Mouse (Mus musculus) induced T-regulatory cell, adult 2 months (primary cell): ENCODE data around the gene Ppp3ca.

ENCODE experiments used
- DNase-seq: peaks from one replicate; pipeline ENCODE4 v3.0.0-alpha.2; 2012; ENCODE audit warnings: low read depth

The Ppp3ca gene

DNA sequence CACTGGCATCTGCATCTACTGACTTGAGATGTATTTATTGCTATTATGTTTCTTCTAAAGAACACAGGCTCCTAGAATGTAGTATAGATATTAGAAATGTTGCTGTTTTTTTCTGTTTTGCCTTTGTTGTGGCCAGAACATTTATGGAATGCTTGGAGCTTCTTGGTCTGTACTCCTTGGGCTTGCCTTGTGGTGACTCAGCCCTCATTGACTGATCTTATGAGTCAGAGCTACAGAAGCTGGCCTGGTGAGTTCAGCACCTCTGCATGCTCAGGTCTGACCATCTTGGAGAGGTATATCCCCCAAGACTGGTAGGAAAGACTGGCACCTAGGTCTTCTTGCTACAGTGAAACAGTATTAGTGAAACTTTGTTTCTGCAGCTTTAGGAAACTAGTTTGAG lies 52.6 kb downstream of the Ppp3ca start:
- DNase-seq, result no peak

DNA sequence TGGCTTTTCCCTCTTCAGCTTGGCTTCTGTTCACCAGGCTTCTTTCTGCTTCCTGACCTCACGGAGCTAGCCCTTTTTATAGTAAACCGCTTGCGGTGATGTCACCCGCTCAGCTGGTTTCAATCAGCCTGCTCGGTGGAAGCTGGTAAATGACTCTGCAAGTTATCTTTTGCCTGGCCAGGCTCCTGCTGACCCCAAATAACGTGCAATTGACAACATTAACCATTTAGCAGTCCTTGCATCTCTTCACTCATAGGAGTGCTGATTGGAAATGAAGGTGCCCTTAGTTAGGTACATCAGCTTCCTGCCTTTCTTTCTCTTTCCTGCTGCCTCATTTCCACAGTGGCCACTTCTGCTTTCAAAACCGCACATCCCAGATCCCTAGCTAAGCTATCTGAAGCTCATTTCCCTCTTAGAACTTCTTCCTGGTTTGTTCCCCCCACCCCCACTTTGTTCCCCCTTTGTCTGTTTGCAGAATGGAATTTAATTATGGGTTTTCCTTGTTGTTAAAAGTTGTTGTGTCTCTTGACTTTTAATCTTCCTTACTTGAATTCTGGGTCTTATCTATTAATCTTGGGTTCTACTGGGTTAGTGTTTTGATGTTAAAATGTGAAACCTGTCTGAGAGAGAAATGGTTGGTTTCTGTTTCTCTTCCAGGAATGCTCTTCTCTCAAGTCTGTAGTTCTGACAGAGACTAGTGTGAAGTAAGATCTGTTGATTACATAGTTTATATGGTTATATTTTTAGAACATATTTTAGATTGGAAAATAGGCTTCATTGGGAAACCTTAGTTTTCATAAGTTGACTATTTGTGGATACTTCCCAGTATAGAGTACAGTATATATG lies 55.6 kb downstream of the Ppp3ca start:
- peak; percentile 52 for DNase-seq

DNA sequence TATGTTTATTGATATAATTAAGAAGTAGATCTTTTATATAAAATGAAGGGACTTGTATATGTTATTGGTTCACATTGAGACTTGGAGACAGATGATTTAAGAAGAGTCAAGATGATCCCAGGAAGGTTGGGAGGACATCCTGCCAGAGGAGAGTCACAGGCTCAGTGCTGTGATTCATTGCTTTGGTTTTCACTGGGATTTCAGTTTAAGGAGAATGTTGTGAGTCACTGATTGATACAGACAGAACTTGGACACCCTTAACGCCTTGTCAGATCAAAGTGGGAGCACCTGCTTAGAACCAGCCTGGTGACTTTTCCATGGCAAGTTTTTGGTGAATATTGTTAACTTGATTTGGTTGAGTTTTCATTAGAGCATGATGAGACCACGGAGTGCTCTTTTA lies 58.0 kb downstream of the Ppp3ca start:
- no peak for DNase-seq

DNA sequence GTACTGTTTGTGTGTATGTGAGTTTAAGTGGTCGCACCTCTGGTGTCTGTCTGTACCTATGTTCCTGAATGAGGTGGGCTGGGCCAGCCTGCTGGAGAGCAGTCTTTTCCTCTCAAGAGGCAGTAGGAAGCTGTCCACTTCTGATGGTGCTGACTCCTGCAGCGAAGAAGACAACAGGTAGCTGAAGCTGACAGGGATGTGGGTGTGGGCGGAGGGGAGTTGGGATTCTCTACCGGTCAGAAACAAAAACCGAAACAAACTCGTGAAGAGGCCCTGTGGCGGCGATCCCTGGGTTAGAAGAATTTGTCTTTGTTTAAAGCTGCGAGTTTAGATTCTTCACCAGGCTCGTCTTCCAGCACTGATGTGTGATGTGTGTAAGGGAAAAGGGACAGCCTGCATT lies 60.1 kb downstream of the Ppp3ca start:
- DNase-seq, result peak; percentile 16

DNA sequence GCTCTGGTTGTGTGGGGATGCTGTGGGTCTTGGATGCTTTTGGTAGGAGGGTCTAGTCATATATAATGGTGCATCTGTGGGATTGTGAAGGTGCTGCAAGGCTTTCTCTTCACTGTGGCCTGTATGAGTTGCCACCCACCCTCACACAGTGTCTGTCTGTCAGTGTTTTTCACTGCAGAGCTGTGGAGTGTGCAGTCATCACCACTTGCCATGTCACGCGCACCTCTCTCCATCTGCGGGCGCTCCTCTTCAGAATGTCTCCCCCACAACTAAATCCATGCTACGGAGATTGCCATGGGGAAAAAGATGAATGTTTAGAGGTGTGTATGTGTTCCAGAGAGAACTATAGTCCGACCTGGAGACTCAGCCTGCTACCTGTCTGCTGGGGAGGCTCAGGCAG lies 61.7 kb downstream of the Ppp3ca start:
- no peak for DNase-seq

DNA sequence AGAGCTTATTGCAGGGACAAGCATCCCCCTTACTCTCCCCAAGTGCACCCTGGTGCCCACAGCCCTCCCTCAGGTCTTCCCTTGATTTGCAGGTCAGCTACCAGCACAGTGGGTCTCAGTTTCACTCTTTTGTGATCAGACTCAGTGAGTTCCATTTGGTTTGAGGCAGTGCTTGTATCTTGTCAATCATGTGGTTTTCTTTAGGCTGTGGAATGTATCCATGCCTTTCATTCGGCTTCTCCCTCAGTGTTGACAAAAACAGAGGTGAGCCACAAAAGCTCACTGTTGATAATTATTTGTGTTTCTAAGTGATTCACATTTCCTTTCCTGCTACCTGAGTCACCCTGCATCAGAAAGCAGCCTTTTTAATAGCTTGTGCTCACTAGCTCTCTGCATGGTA lies 66.1 kb downstream of the Ppp3ca start:
- no peak for DNase-seq

DNA sequence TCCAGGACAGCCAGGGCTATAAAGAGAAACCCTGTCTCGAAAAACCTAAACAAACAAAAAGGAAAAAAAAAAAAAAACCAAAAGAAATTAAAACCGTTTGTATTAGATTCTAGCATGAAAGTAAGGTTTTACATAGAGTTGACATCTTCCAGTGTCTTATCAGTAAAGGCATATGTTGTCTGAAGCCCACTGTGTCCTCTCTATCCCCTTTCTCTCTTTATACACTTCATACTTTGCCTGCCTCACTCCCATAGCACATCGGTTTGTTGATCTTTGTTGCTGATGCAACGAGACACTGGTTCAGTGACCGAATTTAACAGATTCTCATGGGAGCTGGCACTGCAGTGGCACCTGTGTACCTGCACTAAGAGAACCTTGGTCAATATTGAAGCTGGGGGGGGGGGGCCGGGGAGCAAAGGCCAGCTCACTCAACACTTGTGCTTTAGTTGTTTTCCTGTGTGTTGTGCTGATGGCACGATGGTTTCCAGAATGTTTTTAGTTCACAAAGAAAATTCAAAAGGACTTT lies 66.9 kb downstream of the Ppp3ca start:
- no peak for DNase-seq

DNA sequence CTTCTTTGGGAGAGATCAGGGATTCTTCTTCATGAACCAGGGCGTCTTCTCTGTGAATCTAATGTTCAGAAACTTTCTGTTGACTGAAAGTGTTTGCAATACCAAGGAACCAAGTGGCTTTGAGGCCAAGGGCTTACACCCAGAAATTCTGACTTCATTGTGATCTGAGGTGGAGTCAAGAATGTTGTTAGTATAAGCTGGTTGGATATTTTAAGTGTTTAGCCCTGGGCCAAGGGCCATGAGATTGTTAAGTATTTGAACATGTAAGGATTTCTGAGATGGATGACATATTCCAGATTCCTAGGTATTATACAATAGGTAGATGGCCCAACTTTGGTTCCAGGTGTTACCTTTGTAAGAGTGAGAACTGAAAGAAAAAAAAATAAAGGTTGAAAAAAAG lies 68.5 kb downstream of the Ppp3ca start:
- DNase-seq, result no peak

DNA sequence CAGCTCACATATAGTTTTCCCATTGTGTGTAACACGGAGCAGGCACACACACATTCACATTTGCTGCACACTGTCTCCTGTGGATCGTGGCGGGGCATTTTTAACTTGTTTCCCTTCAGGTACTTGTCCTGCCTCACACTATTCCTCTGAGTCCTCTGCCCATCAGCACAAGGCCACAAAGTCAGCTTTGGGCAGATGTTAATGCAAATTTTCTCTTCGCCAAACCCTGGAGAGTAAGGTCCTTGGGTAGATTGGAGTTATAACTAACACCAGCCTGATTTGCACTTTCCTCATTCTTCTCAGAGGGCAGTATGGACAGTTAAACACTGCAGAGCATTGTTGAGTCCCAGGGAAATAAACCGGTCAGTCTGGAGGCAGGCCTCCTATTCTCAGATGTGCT lies 69.0 kb downstream of the Ppp3ca start:
- DNase-seq, result no peak

DNA sequence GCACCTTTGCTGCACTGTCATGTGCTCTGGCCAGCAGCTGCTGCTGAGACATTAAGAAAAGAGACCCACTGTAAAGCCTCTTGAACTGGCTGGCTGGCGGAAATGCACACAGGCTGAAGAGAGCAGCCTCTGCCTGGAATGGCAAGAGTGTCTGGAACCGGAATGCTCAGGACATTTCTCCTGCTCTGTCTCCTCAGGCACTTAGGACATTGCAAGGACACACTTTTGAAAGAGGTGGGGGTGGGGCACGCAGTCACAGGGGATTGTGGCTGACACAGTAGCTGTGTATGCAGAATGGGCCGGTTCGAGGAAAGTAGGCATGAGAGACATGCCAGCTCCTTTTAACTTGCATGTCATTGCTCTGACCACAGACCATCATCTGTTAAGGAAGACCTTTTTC lies 71.7 kb downstream of the Ppp3ca start:
- no peak for DNase-seq

DNA sequence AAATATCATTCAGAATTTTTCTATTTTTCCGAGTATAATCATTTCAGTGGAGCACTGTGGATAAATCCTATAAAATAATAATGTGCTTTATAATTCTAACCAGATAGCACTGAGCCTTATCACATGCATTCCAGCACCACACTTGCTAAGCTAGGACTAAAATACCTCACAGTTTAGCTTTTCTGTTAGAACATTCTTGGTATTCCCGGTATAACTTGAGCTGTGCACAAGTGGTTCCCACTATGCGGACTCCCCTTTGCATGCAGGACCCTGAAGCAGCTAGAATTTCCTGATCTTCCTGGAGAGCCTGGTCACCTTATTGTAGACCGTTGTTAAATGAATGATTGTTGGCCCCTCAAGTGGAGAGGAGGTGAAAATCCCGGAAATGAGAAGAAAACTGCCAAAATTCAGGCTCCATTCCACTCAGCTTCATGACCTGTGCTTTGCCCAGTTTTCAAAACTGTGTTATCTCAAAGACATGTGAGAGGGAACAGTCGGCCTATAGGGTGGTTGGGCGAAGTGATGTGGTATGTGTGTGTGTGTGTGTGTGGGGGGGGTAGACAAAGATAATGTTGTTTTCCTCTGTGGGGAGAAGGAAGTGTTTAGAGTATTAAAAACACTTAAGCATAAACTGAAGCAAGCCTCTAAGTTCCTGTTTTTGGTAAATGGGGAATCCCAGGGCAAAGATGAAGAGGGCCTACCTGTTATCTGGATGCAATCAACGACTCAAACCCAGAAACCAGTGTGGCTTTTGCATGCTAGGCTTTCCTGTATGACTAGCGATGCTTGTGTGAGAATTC lies 72.5 kb downstream of the Ppp3ca start:
- DNase-seq, result peak; percentile 82

DNA sequence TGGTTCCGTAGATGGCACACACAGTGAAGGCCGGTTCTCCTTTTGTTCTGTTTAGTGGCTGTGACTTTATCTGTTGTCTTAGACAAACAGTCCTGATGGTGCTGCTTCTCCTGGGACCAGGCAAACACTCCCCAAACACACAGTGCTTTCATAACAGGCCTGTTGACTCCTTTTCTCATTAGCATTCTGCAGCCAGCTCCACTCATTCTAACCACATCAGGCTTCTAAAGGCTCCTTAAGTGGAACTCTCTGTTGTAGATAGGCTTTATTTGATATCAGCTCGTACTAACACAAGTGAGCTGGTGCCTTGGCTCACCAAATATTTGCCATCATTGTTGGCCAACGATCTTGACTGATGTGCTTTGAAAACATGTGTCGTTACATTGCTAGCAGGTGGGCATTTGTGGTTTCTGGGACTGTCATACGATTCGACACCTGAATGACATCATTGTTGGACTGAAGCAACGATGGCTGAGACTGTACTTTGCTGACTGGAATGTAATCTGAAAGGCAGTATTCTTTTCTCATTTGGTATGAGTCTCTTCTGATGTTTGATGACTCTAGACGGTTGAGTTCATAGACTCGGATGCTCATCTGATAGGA lies 74.5 kb downstream of the Ppp3ca start:
- no peak for DNase-seq

DNA sequence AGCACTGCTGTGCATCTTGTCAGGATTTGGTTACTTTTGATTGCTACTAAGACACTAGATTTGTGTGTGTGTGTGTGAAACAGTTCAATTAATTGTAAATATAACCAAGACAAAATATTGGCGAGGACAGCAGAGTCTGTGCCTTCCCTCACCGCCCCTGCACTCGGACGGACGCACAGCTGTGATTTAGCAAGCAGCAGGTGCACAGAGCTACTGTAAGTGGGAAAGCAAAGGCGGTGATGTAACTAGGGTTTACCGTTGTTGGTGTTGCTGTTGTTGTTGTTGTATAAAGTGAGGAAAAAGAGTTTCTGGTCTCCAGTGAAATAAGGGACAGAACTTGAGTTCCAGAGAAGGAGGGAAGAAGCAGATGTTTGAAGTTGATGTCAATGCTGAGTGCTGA lies 75.5 kb downstream of the Ppp3ca start:
- no peak for DNase-seq

DNA sequence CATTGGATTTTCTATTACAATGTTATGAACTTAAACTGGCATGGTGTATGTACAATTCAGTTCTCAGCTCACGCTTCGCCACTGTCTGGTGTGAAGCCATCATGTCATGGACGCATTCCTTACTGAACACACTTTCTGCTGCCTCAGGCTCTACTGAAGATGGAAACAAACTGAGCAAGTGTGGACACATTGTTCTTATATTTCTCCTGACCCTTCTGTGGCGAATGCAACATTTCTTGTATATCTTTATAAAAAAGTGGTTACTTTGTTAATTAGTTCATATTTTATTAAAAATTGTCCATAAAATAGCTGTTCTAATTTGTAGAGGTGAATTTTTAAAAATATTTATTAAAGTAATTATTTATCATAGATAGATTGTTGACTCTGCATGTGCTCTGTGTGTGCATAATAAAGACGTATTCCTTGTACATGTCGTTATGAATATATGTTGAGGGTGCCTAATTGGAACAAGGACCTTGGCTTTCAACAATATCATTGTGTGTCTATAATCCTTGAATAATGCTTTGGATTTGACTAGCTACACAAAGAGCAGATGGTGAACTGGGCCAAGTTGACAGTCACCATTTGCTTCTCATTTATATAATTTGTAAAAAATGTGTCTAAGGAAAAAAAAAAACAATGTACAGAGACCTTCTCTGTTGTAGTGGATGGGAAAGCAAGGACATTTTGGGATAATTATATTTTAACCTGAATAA lies 79.0 kb downstream of the Ppp3ca start:
- DNase-seq, result no peak

DNA sequence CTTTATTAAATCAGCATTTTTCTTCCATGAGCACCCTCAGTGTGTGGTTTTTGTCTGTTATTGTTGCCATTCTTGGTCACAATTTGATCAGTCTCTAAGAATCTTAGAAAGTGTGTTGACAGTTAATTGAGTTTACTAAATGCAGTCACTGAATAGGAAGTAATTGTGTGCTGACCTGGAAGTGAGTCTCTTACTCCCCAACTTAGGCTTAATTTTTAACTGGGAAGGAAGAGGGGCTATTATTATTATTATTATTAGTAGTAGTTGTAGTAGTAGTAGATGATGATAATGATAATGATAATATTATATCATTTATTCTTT lies 79.5 kb downstream of the Ppp3ca start:
- no peak for DNase-seq

DNA sequence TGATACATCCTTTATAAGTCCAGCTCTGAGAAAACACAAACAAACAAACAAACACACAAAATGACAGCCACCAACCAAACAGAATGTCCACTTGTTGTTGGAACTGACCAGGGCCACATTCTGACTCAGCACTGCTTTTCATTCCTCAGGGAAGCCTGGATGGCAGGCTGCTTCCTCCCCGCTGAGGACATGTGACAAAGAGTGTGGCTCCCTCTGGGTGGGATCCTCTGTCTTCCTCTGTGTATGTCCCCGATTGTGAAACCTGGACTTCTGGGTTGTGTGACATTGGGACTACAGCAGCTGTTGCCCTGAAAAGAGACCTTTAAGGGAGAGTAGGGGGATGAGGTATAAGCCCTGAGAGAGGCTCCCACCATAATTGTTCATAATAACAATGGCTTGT lies 80.0 kb downstream of the Ppp3ca start:
- DNase-seq, result no peak

DNA sequence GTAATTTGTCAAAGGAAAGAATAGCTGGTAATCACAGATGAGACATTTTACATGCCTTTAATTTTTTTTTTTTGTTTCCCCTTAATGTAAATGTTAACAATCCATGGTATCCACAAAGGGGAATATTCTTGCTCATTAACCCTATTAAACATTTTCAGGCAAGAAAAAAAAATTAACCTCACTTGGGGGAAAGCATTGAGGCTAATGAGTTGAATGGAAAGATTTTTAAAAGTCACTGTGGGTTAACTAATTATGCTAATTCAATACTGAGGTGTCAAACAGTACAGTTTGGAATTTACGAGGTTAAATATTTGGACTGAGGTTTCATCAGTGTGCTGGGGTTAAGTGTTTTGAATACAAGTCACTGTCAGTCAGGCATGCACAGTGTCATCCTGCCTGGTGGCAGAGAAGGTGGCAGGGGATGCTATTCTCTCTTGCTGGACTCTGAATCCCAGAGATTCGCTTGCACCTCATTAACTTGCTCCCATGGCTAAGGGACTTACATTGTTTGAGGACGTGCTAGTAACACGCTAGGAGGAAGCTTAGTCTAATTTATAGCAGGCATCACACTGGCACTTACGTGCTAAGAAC lies 82.3 kb downstream of the Ppp3ca start:
- no peak for DNase-seq

DNA sequence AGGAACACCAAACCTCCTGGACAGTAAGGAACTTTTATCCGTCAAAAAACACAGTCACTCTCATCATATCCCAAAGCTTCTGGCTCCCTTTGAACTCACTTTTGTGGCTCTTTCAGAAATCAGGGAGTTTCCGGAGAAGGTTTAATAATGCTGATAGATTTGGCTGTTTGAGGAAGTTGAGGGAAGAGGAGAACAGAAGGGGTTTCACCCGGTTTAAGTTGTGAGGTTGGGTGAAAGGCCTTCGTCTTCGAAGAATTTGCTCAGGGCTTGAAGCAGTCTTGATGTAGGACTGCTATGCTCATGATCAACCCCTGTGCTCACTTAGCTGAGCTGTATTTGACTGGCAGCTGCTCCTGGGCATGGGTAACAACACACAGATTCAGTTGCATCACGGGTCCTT lies 86.2 kb downstream of the Ppp3ca start:
- DNase-seq, result no peak

DNA sequence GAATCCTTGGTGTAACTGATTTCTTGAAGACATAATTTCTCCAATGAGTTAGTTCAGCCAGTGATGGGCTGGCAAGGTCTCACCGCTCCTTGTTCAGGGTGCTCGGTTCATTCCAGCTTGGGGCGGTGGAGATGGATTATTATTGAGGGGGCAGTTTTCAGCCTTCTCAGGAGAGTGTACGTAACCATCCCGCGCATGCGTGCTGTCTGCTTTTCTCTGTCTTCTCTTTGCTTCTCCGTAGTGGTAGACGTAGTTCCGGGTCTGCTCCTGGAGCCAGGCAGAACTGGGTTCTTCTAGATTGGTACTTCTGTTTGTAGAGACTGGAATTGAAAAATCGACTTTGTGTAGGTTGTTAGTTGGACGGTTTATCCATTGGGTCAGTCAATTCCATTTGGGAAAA lies 89.5 kb downstream of the Ppp3ca start:
- no peak for DNase-seq

DNA sequence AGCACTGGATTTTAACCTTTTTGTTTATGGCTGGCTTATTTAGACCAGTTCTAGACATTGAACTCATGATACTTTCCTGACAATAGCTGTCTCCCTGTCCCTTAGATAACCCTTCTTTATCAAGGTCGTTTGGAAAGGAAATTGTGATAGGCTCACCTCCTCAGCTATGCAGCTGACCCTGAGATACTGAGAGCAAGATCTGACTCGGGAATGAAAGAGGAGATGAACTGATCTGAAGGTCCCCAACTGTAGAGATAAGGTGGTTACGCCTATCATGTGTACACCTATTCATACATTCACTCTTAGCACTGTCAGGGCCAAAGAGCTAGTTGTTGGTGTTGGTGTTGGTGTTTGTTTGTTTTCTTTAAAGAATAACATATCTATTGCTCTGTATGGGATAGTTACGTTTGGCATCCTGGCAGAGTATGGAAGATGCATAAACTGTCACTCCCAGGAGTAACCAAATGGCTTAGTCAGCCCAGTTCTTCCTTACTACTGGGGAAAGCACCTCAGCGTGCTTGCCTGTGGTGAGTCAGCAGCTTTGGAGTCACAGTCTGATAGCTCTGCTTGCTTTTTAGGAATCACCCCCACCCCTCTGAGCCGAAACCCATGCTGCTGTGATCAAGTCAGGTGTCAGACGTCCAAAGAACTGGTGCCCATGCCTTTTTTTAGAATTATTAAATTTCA lies 91.5 kb downstream of the Ppp3ca start:
- peak; percentile 18 for DNase-seq

DNA sequence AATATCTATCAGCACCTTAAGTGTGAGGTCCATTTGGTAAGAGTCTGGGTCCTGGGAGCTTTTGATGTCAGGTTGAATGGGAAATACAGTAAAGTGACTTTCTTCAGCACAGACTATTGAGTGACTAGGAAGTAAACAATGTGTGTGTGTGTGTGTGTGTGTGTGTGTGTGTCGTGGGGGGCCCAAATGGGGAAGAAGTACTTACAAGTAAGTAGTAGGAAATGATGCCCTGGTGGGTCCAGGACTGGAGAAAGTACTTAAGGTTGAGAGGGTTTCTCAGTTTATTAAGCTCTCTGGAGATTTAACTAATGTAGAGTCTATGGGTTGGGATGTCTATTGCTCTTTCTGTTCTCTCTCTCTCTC lies 92.0 kb downstream of the Ppp3ca start:
- DNase-seq, result no peak
